Mouse (Mus musculus) stomach, postnatal 0 days (tissue): ENCODE measurements around the gene Tspan18. TPM values are rescaled to one million over a fixed set of nuclear protein-coding genes. Genes with fewer than 3 reads are reported as not detected.
A peak's percentile ranks its signal among the peaks of the same experiment; 100 is the strongest.

ENCODE experiments used
- ATAC-seq: fragments of 200-750 bp; cut with Nextera tagmentation; 2 replicates; pipeline ENCODE4 v1.8.0; 2017; ENCODE audit not compliant: low FRiP score, low TSS enrichment
- DNase-seq: peaks from one replicate; pipeline ENCODE4 v3.0.0-alpha.2; 2016; ENCODE audit warnings: low spot score
- H3K27ac ChIP-seq: fragments of 300-500 bp; sonication (generic); replicated peaks from 2 replicates; pipeline ENCODE4 v1.5.1; 2014; ENCODE audit warnings: mild to moderate bottlenecking, control low read depth
- H3K27me3 ChIP-seq: fragments of 300-500 bp; sonication (generic); 2 replicates; pipeline ENCODE4 v1.6.1; 2014; ENCODE audit warnings: low read length; ENCODE audit not compliant: control insufficient read depth, insufficient read depth
- H3K36me3 ChIP-seq: fragments of 300-500 bp; sonication (generic); 2 replicates; pipeline ENCODE4 v1.6.1; 2014; ENCODE audit warnings: low read length, mixed read lengths; ENCODE audit not compliant: control insufficient read depth, insufficient read depth
- H3K4me1 ChIP-seq: fragments of 300-500 bp; sonication (generic); replicated peaks from 2 replicates; pipeline ENCODE4 v1.6.1; 2014; ENCODE audit warnings: antibody characterized with exemption; ENCODE audit not compliant: control insufficient read depth, insufficient read depth
- H3K4me2 ChIP-seq: fragments of 300-500 bp; sonication (generic); replicated peaks from 2 replicates; pipeline ENCODE4 v1.6.1; 2014; ENCODE audit warnings: low read depth, mild to moderate bottlenecking, control low read depth, moderate library complexity
- H3K4me3 ChIP-seq: fragments of 300-500 bp; sonication (generic); 2 replicates; pipeline ENCODE4 v1.5.1; 2014; ENCODE audit warnings: low read depth, low read length, control low read depth
- H3K9ac ChIP-seq: fragments of 300-500 bp; sonication (generic); 2 replicates; pipeline ENCODE4 v1.6.1; 2014; ENCODE audit warnings: mild to moderate bottlenecking, low read length, control low read depth, mixed read lengths
- H3K9me3 ChIP-seq: fragments of 300-500 bp; sonication (generic); 2 replicates; pipeline ENCODE4 v1.6.1; 2016; ENCODE audit warnings: low read length; ENCODE audit not compliant: control insufficient read depth
- CTCF ChIP-seq: IDR thresholded peaks from 2 replicates; pipeline ENCODE4 v1.5.1; 2016; ENCODE audit warnings: antibody characterized with exemption, low read depth, mild to moderate bottlenecking, moderate library complexity
- EP300 ChIP-seq: optimal IDR thresholded peaks from 2 replicates; pipeline ENCODE3; 2016; ENCODE audit warnings: antibody characterized with exemption
- WGBS: fragments of 180-500 bp; shearing (Covaris S2); extraction: QIAGEN DNeasy Blood & Tissue Kit; methylation state at CpG from one replicate; pipeline ENCODE4 v1.1.7; 2014; 5-methylcytosine and 5-hydroxymethylcytosine counted together
- polyA plus RNA-seq: library from polyadenylated mRNA; unstranded; fragments of >200 nt; fragmentation: Nextera tagmentation; extraction: Ambion mirVana; gene quantifications from 2 replicates; pipeline ENCODE4 v1.2.1, GENCODE M21; 2015

Tspan18 gene
- polyA plus RNA-seq, 1 experiment from 2014 or later: 8.7 TPM

DNA sequence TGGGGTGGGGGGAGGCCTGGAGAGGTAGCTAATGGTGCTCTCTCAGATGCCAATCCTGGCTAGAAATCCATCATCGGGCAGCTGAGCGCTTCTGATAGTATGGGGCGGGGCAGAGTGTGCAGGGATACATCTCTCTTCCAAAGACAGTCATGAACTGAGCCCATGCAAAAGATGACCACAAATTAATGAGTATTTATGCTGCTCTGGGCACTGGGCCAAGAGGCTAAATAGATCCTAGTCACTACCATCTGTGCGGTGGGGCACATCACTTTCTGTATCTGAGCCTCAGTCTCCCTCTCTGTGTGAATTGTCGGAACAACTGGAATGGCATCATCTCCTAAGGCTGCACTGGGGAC, 163.5 kb downstream of the Tspan18 start:
- Histone ChIP-seq H3K27me3 (no peaks in the 10 kb centered on the region), H3K9me3 (no peaks in the 10 kb centered on the region), H3K4me3 (no peak overlapping the region), H3K36me3 (no peaks in the 10 kb centered on the region), H3K9ac (no peak overlapping the region), H3K4me1 (no peaks in the 10 kb centered on the region), H3K27ac (no peak overlapping the region), H3K4me2 (no peak overlapping the region)
- ATAC-seq (no peak), DNase-seq (no peak)
- 54% methylated on average over 5 of the region's 5 CpGs for WGBS
- TF ChIP-seq EP300 (no peak), CTCF (no peak)

DNA sequence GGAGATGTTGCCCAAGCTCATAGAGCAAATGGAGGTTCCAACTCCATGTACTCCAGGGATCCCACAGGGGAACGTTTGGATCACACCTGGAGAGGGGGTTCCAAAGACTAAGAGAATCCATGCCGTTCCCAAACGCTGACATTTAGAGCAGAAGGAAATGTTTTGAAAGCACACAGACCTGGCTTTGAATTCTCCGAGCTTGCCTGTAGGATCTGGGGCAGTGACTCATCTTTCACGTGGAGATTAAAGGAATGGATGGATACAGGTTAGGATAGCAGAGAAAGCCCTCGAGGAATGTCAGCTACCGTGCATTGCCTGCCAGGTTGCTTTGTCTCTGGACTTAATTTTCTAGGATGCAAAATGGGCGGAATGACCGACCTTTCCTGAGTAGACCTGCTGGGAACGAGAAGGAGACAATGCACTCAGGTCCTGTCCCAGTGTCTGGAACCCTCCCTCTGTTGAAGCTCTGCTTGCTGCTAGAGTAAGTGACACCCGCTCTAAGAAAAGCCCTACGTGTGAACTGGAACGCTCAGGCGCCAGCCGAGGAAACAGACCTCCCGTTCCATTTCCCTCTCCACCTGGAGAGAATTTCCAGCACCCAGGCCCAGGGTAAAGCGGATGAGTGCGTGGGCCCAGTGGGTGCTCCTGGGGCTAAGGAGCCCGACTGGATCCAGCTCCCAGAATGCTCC, 164.0 kb downstream of the Tspan18 start:
- no peak overlapping the region for H3K4me3 ChIP-seq
- no peaks in the 10 kb centered on the region for H3K27me3 ChIP-seq
- no peak for DNase-seq
- H3K4me1 ChIP-seq: no peaks in the 10 kb centered on the region
- no peak for ATAC-seq
- no peak overlapping the region for H3K9ac ChIP-seq
- TF ChIP-seq CTCF: no peak
- TF ChIP-seq EP300: no peak
- no peak overlapping the region for H3K4me2 ChIP-seq
- H3K27ac ChIP-seq: no peak overlapping the region
- WGBS: 59% methylated on average over 19 of the region's 19 CpGs
- H3K36me3 ChIP-seq: no peaks in the 10 kb centered on the region
- H3K9me3 ChIP-seq: no peaks in the 10 kb centered on the region

DNA sequence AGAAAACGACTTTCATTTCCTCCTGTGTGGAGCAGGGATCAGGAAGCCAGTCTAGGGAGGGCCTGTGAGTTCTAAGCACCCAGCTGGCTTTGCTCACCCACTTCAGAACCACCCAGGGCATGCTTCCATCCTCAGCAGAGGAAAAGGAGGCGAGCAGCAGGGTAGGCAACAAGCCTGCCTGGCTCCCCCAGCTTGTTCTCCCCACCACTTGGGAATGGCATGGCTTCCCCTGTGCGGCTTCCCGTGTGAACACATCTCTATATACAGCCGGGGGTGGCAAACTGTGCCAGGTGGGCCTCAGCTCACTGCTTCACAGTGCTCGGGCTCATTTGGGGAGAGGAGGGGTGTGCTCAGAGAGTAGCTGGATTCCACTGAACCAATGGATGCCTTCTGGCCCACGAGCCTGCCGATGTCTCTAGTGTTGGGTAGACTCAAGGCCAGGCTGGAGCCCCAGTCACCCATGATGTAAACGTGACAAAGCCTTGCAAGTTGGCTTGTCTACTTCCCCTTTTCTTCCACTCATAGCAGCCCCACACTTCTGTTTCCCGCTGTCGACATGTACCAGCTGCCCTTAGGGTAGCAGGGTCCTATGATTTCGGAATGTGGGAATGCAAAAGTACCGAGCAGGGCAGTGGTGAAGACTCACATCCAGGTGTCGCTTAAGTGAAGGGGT, 167.4 kb downstream of the Tspan18 start:
- H3K4me1 ChIP-seq: 0 out of 2 replicates have a peak, but pooled peaks cover 2% of the 10 kb centered on the region
- no peaks in the 10 kb centered on the region for H3K9me3 ChIP-seq
- no peak overlapping the region for H3K4me2 ChIP-seq
- no peak overlapping the region for H3K4me3 ChIP-seq
- no peaks in the 10 kb centered on the region for H3K36me3 ChIP-seq
- no peaks in the 10 kb centered on the region for H3K27me3 ChIP-seq
- no peak for DNase-seq
- no peak for ATAC-seq
- WGBS: 74% methylated on average over 14 of the region's 14 CpGs
- H3K9ac ChIP-seq: no peak overlapping the region
- H3K27ac ChIP-seq: no peak overlapping the region
- TF ChIP-seq CTCF: no peak
- no peak for TF ChIP-seq EP300

DNA sequence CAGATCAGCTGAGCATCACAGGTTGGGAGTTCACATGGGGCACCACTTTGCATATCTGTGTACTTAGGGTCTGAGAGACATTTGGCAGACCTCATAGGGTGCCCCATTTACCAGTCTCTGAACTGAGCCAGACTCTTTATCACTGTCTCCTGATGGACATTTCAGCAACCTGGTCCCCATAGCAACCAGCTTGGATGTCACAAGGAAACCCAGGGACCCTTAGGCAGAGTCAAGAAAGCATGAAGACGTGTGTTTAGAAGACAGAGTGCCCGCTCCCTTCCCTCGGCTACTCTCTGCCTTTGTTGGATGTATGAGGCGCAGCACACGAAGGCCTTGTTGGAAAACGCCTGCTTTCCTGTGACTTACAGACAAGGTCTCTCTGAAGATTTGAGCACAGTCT, 168.0 kb downstream of the Tspan18 start:
- Histone ChIP-seq H3K4me1 (0 out of 2 replicates have a peak, but pooled peaks cover 2% of the 10 kb centered on the region), H3K4me3 (no peak overlapping the region), H3K9ac (no peak overlapping the region), H3K9me3 (no peaks in the 10 kb centered on the region), H3K4me2 (no peak overlapping the region), H3K36me3 (no peaks in the 10 kb centered on the region), H3K27me3 (no peaks in the 10 kb centered on the region), H3K27ac (no peak overlapping the region)
- ATAC-seq: no peak
- TF ChIP-seq CTCF (no peak), EP300 (no peak)
- no peak for DNase-seq
- WGBS: 80% methylated on average over 6 of the region's 6 CpGs

DNA sequence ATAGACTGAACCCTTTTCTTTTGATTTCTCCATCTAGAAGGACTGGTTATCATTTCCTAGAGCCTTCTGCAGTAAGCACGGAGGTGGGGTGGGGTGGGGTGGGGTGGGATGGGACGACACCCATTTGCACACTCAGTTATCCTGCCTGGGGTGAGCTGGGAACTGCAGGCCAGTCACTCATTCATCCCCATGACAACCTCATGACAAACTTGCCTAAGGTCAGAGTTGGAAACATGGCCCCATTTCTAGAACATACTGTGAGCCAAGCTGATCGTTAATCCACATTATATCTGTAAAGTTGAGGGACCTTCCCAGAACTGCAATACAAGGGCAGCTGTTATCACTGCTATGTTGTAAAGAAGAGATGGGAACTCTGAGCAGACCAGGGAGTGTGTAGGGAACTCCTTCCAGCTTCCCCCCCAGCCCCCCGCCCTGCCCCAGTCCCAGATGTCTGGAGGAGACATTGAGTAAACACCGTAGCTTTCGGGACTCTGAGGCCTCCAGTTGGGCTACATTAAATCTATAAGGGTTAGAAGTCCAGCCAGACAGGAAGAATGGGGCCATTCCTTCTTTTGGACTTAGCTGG, 170.5 kb downstream of the Tspan18 start:
- Histone ChIP-seq H3K9me3 (no peaks in the 10 kb centered on the region), H3K4me3 (no peak overlapping the region), H3K9ac (no peak overlapping the region), H3K27ac (no peak overlapping the region), H3K4me2 (no peak overlapping the region), H3K27me3 (no peaks in the 10 kb centered on the region), H3K4me1 (0 out of 2 replicates have a peak, but pooled peaks cover 2% of the 10 kb centered on the region), H3K36me3 (no peaks in the 10 kb centered on the region)
- DNase-seq: no peak
- no peak for TF ChIP-seq CTCF
- ATAC-seq: 0 out of 2 replicates have a peak, but pooled peaks have one; percentile 8
- WGBS: 50% methylated on average over 6 of the region's 6 CpGs

DNA sequence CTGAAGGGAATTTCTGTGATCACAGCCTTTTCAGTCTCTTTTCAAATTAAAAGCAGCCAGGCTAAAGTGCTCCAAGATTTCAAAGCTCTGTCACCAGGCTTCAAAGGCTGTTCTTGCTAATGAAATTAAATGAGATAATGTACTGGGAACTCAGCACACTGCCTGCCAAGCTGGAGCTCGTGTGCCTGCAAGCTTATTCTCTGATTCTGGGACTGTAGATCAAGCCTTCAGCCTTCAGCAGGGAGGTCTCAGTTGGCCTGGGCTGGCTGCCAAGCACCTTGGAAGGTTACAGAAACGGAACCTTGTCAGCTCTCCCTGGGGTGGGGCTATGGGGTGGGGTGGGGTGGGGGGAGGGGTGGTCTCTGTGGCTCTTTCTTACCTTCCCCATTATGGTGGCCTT, 171.0 kb downstream of the Tspan18 start:
- no peaks in the 10 kb centered on the region for H3K9me3 ChIP-seq
- no peak overlapping the region for H3K4me2 ChIP-seq
- H3K27ac ChIP-seq: no peak overlapping the region
- H3K4me3 ChIP-seq: no peak overlapping the region
- 0% methylated on average over 2 of the region's 2 CpGs for WGBS
- TF ChIP-seq EP300 (no peak), CTCF (no peak)
- DNase-seq: peak; percentile 63
- peak; percentile 37; the same call in 1 of the 2 replicates for ATAC-seq
- no peak overlapping the region for H3K9ac ChIP-seq
- H3K4me1 ChIP-seq: 0 out of 2 replicates have a peak, but pooled peaks cover 2% of the 10 kb centered on the region
- no peaks in the 10 kb centered on the region for H3K27me3 ChIP-seq
- no peaks in the 10 kb centered on the region for H3K36me3 ChIP-seq
